Mouse (Mus musculus): ENCODE data around the gene U2af1. TPM values are rescaled to one million over a fixed set of nuclear protein-coding genes. Genes with fewer than 3 reads are reported as not detected.

Gene U2af1
- 177 and 178 TPM in 2 replicates for polyA plus RNA-seq (2015; fragmentation: Nextera tagmentation; extraction: Ambion mirVana)

DNA sequence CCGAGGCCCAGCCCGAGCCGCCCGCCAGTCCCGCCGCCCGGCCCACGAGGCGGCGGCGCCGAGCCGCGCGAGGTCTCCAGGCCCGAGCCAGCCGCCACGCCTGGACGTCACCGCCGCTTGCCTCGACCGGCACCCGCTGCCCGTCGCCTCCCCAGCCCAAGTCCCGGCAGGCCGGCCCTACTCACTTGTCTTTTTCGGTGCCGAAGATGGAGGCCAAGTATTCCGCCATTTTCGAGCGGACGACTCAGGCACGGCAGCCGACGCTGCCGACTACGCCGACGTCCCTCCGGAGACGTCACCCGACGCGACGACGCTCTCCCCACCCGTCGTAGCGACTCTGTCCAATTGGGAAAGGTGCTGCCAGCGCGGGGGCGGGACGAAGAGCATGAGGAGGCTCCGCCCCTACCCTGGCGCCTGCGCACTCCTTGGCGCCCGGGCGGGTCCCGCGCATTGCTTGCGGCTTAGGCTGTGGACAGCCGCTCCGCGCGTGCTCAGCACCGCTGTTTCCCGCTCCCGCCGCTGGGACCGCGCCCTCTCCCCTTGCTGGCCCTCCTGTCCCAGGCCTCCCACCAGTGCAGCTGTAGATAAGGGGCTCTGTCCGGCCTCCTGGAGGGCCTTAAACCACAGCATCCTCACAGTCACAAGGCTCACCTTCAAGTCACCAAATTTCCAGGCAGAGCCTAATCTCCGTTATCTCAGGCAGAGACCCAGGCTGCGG, at the start of gene U2af1:
U2af1 (minus strand) TSS at position 425 of the 718 bp plus-strand sequence.

DNA sequence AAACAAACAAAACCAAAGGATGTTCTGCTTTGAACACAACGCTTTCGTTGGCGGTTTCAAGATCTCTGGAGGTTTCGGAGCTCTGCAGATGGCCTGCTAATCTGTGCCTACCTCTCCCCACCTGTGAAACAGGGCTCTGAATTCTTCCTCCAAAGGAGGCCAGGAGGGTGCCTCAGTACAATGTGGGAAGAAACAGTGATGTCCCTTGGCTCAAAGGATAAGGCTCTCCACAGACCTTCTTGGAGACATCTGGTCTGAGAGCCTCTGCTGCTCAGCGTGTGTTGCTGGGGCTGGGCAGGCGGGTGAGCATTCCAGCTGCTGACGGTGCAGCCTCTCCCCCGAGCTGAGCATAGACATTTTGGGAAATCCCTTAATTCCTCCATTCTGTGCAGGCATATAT, 18.8 kb upstream of the U2af1 start, which contains the start of gene Cryaa:
Cryaa (plus strand) TSS at position 301 of the 400 bp plus-strand sequence.

DNA sequence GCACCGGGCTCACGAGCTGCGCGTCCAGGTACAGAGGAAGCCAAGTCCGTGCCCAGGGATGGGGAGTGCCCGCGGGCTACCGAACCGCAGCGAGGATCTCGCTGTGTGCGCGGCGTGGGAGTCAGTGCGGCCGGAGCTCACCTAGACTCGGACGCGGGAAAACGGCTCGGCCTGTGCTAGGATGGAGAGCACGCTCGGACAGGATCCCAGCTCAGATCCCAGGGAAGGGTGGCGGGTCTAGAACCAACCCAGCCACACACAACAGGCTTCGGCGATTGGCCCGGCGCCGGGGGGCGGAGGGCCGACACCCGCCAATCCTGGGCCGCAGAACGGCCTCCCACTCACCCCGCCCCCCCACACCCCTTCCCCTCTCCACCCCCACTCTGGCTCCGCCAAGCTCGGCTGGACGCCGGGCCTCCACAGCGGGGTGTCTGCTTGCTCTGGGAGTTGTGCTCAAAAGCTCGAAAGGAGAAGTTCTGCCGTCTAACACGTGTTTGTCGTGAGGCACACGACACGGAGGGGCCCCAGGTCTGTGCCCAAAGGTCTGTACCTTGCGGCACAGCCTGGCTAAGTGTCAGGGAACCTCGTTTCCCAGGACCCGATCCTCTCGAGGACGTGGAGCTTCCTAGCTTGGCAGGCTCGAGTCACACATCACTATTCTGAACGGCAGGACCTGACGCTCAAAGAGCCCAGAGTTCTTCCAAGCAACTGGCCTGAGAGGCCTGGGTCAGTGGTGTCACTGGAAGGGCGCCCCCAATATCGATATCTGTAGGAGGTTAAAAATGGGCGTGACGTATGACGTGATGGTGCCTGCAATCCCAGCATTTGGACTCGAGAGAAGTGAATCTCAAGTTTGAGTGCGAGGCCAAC, 21.5 kb downstream of the U2af1 start, which contains the start of gene Cbs:
Cbs (minus strand) TSS at position 297 of the 870 bp plus-strand sequence.

Other genes with a start within 250 kb of the U2af1 start
- 19.0 and 20.2 TPM in 2 replicates for gene Wdr4, start 138.9 kb downstream of the U2af1 start, polyA plus RNA-seq (2015; fragmentation: Nextera tagmentation; extraction: Ambion mirVana)
- 302 and 306 TPM in 2 replicates for gene Ndufv3, start 138.8 kb downstream of the U2af1 start, polyA plus RNA-seq (2015; fragmentation: Nextera tagmentation; extraction: Ambion mirVana)
- gene Pknox1, start 94.2 kb downstream of the U2af1 start, polyA plus RNA-seq (2015; fragmentation: Nextera tagmentation; extraction: Ambion mirVana): 16.1 and 17.1 TPM in 2 replicates
- 0.63 and 0.69 TPM in 2 replicates for gene Cbs, start 21.7 kb downstream of the U2af1 start, polyA plus RNA-seq (2015; fragmentation: Nextera tagmentation; extraction: Ambion mirVana)
- gene Cryaa, start 18.9 kb upstream of the U2af1 start, polyA plus RNA-seq (2015; fragmentation: Nextera tagmentation; extraction: Ambion mirVana): 1.0 TPM in 1 of 2 replicates, not detected in the other
- 24.7 and 26.0 TPM in 2 replicates for gene Sik1, start 196.9 kb upstream of the U2af1 start, polyA plus RNA-seq (2015; fragmentation: Nextera tagmentation; extraction: Ambion mirVana)

All from urinary bladder, postnatal 0 days (tissue).